Mouse (Mus musculus): Measurements from ENCODE around the gene Ubn1. TPM values are rescaled to one million over a fixed set of nuclear protein-coding genes. Genes with fewer than 3 reads are reported as not detected.

Gene Ubn1
- total RNA-seq, 1 experiment, result 16.0 TPM

DNA sequence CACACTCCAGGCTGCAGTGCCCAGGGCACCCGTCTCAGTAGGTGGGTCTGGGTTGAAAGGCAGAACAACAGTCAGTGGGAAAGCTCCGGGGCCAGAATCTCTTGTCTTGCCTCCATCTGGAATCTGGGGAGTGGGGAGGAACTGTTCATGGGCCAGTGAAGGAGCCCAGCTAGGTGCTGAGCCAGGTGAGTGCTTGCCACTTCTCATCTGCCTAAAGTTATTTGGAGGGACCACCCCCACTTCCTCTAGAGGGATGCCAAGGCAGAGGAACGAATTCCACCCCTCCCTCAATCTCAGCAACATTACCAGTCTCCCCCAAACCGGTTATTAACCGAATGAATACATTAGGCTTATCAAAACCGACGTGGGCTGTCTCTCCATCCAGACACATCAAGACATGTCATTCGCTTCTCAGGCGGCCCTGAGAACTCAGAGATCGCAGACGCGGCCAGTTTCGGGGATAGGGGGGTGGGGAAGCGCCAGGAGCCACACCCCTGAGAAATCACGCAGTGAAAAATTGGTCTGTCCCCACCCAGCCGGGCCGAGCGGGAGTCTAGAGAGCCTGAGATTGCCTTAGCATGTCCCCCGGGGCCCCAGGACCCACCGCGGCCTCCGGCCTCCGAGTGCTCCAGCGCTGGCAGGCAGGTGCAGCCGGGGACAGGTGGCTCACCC is 81.5 kb downstream of the Ubn1 start:
- peaks cover 2 to 7% of the 10 kb centered on the region in 2 experiments; a peak in 1 of 4 replicates for H3K4me1 ChIP-seq (ENCODE audit: control insufficient read depth in 2 of 2, insufficient read depth in 2 of 2, low read length in 2 of 2, poor library complexity in 1 of 2)
- no peak for DNase-seq (ENCODE audit: low read depth, low spot score)
- no peaks in the 10 kb centered on the region for H3K9me3 ChIP-seq (ENCODE audit: control insufficient read depth, insufficient read depth, low read depth, low read length)
- H3K36me3 ChIP-seq (ENCODE audit: control insufficient read depth, insufficient read depth, low read length, poor library complexity, severe bottlenecking), result no peaks in the 10 kb centered on the region
- peak overlapping the region; percentile 29; the same call in 1 of the 2 replicates for H3K9ac ChIP-seq (ENCODE audit: insufficient read depth, low read depth, low read length, poor library complexity, severe bottlenecking)
- no peak for TF ChIP-seq CHD2 (IDR thresholded peaks at IDR 0.05; ENCODE audit: low read depth, low read length)
- no peak for TF ChIP-seq ZNF384 (IDR thresholded peaks at IDR 0.05; ENCODE audit: low read depth, low read length)
- TF ChIP-seq ZC3H11A (IDR thresholded peaks at IDR 0.05; ENCODE audit: borderline replicate concordance, low read depth, low read length), result no peak
- no peak for TF ChIP-seq HCFC1 (IDR thresholded peaks at IDR 0.05; ENCODE audit: borderline replicate concordance, insufficient read depth, low read length)
- no peak for TF ChIP-seq MAFK (IDR thresholded peaks at IDR 0.05; ENCODE audit: insufficient read depth, low read depth, low read length)
- no peak overlapping the region for H3K27ac ChIP-seq (ENCODE audit: insufficient read depth, low read depth, low read length, poor library complexity, severe bottlenecking)
- peak overlapping the region; percentile 53 to 71 for H3K4me3 ChIP-seq (ENCODE audit: insufficient read depth in 1 of 2, low read depth in 1 of 2, low read length in 2 of 2, poor library complexity in 1 of 2, severe bottlenecking in 1 of 2)
- in situ Hi-C loops (cut with MboI; ENCODE audit: low sequenced_read_pairs in 2 of 2, unreplicated experiment in 2 of 2), result no loop called here

DNA sequence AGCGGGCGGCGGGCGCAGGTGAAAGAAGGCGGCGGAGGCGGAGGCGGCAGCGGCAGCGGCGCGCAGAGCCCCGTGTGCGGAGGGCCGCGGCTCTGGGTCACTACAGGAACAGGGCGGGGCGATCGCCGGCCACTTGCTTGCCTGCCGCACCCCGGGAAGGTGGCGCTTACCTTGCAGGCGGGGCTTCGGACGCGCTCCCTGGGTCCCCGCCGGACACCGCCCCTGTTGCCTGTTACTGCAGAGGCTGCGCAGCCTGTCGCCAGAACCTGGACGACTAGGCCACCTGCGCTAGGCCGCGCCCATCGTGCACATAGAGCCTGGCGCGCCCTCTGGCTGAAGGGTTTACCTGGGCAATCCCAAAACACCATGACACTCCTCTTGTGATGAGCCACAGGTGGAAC is 82.5 kb downstream of the Ubn1 start, which contains the start of gene Ppl:
Gene Ppl (minus strand): TSS at position 21 of the 401 bp plus-strand sequence.
- DNase-seq (ENCODE audit: low read depth, low spot score), result peak; percentile 46
- Histone ChIP-seq H3K36me3 (ENCODE audit: control insufficient read depth, insufficient read depth, low read length, poor library complexity, severe bottlenecking) (no peaks in the 10 kb centered on the region), H3K9me3 (ENCODE audit: control insufficient read depth, insufficient read depth, low read depth, low read length) (no peaks in the 10 kb centered on the region), H3K27ac (ENCODE audit: insufficient read depth, low read depth, low read length, poor library complexity, severe bottlenecking) (no peak within 1 kb of the TSS), H3K4me3 (ENCODE audit: insufficient read depth in 1 of 2, low read depth in 1 of 2, low read length in 2 of 2, poor library complexity in 1 of 2, severe bottlenecking in 1 of 2) (peak within 1 kb of the TSS; percentile 53 to 71), H3K4me1 (ENCODE audit: control insufficient read depth in 2 of 2, insufficient read depth in 2 of 2, low read length in 2 of 2, poor library complexity in 1 of 2) (peaks cover 2 to 10% of the 10 kb centered on the region in 2 experiments; a peak in 1 of 4 replicates), H3K9ac (ENCODE audit: insufficient read depth, low read depth, low read length, poor library complexity, severe bottlenecking) (peak within 1 kb of the TSS; percentile 29)
- in situ Hi-C loops (cut with MboI; ENCODE audit: low sequenced_read_pairs in 2 of 2, unreplicated experiment in 2 of 2), result no loop called here
- TF ChIP-seq CHD2 (IDR thresholded peaks at IDR 0.05; ENCODE audit: low read depth, low read length) (no peak), MAFK (IDR thresholded peaks at IDR 0.05; ENCODE audit: insufficient read depth, low read depth, low read length) (no peak), ZC3H11A (IDR thresholded peaks at IDR 0.05; ENCODE audit: borderline replicate concordance, low read depth, low read length) (no peak), ZNF384 (IDR thresholded peaks at IDR 0.05; ENCODE audit: low read depth, low read length) (no peak)

DNA sequence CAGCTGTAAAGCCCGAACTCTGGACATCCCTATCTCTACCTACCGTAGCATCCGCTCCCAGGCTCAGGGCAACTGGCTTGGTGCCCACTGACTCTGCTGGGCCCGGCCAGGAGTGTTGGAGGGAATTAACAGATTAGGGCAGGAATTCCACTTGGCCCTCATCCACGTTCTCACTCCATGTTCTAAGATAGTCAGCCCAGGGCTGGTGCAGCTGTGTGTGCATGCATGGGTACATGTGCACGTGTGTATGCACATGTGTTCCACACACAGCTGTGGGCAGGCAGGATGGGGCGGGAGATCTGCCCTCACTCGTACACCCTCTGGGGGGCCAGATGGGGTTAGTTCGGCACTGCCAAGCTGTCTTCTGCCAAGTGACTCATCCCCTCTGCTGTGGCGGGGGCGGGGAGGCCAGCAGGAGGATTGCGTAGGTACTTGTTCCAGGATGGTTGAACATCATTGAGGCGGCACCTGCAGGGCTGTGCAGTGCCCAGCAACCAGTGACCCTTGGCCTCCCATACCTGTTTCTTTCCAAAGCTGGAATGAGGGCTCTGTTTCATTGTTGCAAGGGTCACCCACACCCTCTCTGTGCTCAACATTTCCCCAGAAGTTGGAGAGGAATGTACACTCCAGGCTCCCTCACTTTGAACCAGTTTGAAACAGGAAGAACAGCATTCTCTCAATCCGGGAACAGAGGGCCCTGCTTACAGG is 84.9 kb downstream of the Ubn1 start:
- H3K27ac ChIP-seq (ENCODE audit: insufficient read depth, low read depth, low read length, poor library complexity, severe bottlenecking), result no peak overlapping the region
- no peaks in the 10 kb centered on the region for H3K36me3 ChIP-seq (ENCODE audit: control insufficient read depth, insufficient read depth, low read length, poor library complexity, severe bottlenecking)
- TF ChIP-seq CHD2 (IDR thresholded peaks at IDR 0.05; ENCODE audit: low read depth, low read length), result no peak
- no peak for TF ChIP-seq MAFK (IDR thresholded peaks at IDR 0.05; ENCODE audit: insufficient read depth, low read depth, low read length)
- no peak for TF ChIP-seq ZC3H11A (IDR thresholded peaks at IDR 0.05; ENCODE audit: borderline replicate concordance, low read depth, low read length)
- TF ChIP-seq ZNF384 (IDR thresholded peaks at IDR 0.05; ENCODE audit: low read depth, low read length), result no peak
- no peak overlapping the region for H3K9ac ChIP-seq (ENCODE audit: insufficient read depth, low read depth, low read length, poor library complexity, severe bottlenecking)
- no peak for DNase-seq (ENCODE audit: low read depth, low spot score)
- H3K4me1 ChIP-seq (ENCODE audit: control insufficient read depth in 2 of 2, insufficient read depth in 2 of 2, low read length in 2 of 2, poor library complexity in 1 of 2), result peaks cover 2 to 10% of the 10 kb centered on the region in 2 experiments; a peak in 1 of 4 replicates
- H3K9me3 ChIP-seq (ENCODE audit: control insufficient read depth, insufficient read depth, low read depth, low read length), result no peaks in the 10 kb centered on the region
- in situ Hi-C loops (cut with MboI; ENCODE audit: low sequenced_read_pairs in 2 of 2, unreplicated experiment in 2 of 2), result no loop called here
- H3K4me3 ChIP-seq (ENCODE audit: insufficient read depth in 1 of 2, low read depth in 1 of 2, low read length in 2 of 2, poor library complexity in 1 of 2, severe bottlenecking in 1 of 2), result no peak overlapping the region

GRCm38 (mm10) chr16:5135551-5136261 is 85.8 kb downstream of the Ubn1 start:
- in situ Hi-C loops (cut with MboI; ENCODE audit: low sequenced_read_pairs in 2 of 2, unreplicated experiment in 2 of 2), result no loop called here
- Histone ChIP-seq H3K36me3 (ENCODE audit: control insufficient read depth, insufficient read depth, low read length, poor library complexity, severe bottlenecking) (no peaks in the 10 kb centered on the region), H3K4me1 (ENCODE audit: control insufficient read depth in 2 of 2, insufficient read depth in 2 of 2, low read length in 2 of 2, poor library complexity in 1 of 2) (peaks cover 2 to 10% of the 10 kb centered on the region in 2 experiments; a peak in 1 of 4 replicates), H3K9me3 (ENCODE audit: control insufficient read depth, insufficient read depth, low read depth, low read length) (no peaks in the 10 kb centered on the region), H3K9ac (ENCODE audit: insufficient read depth, low read depth, low read length, poor library complexity, severe bottlenecking) (no peak overlapping the region), H3K4me3 (ENCODE audit: insufficient read depth in 1 of 2, low read depth in 1 of 2, low read length in 2 of 2, poor library complexity in 1 of 2, severe bottlenecking in 1 of 2) (no peak overlapping the region), H3K27ac (ENCODE audit: insufficient read depth, low read depth, low read length, poor library complexity, severe bottlenecking) (no peak overlapping the region)
- TF ChIP-seq HCFC1 (IDR thresholded peaks at IDR 0.05; ENCODE audit: borderline replicate concordance, insufficient read depth, low read length) (no peak), CHD2 (IDR thresholded peaks at IDR 0.05; ENCODE audit: low read depth, low read length) (no peak), ZNF384 (IDR thresholded peaks at IDR 0.05; ENCODE audit: low read depth, low read length) (no peak), ZC3H11A (IDR thresholded peaks at IDR 0.05; ENCODE audit: borderline replicate concordance, low read depth, low read length) (no peak), MAFK (IDR thresholded peaks at IDR 0.05; ENCODE audit: insufficient read depth, low read depth, low read length) (no peak)
- DNase-seq (ENCODE audit: low read depth, low spot score), result no peak

Other genes with a start within 250 kb of the Ubn1 start
- gene 4930562C15Rik, start 214.6 kb upstream of the Ubn1 start, total RNA-seq (2012; rRNA removed), result 0.09 and 0.21 TPM in 2 replicates
- gene Ubald1, start 169.7 kb upstream of the Ubn1 start, total RNA-seq (2012; rRNA removed), result 26.7 and 41.3 TPM in 2 replicates
- gene Mgrn1, start 163.8 kb upstream of the Ubn1 start, total RNA-seq (2012; rRNA removed), result 24.0 and 25.7 TPM in 2 replicates
- 39.6 and 40.0 TPM in 2 replicates for gene Nudt16l1, start 111.3 kb upstream of the Ubn1 start, total RNA-seq (2012; rRNA removed)
- 34.9 and 46.7 TPM in 2 replicates for gene Anks3, start 85.9 kb upstream of the Ubn1 start, total RNA-seq (2012; rRNA removed)
- gene Sept12, start 52.2 kb upstream of the Ubn1 start, total RNA-seq (2012; rRNA removed), result 0.13 and 0.16 TPM in 2 replicates
- 1.9 and 2.2 TPM in 2 replicates for gene Smim22, start 42.8 kb upstream of the Ubn1 start, total RNA-seq (2012; rRNA removed)
- gene Rogdi, start 36.5 kb upstream of the Ubn1 start, total RNA-seq (2012; rRNA removed), result 18.7 and 25.7 TPM in 2 replicates
- 67.4 and 75.6 TPM in 2 replicates for gene Glyr1, start 194 bp upstream of the Ubn1 start, total RNA-seq (2012; rRNA removed)
- gene Ppl, start 82.4 kb downstream of the Ubn1 start, total RNA-seq (2012; rRNA removed), result 4.1 and 6.0 TPM in 2 replicates
- gene Sec14l5, start 97.1 kb downstream of the Ubn1 start, total RNA-seq (2012; rRNA removed), result 1.3 and 3.1 TPM in 2 replicates
- 40.3 and 58.1 TPM in 2 replicates for gene Nagpa, start 154.0 kb downstream of the Ubn1 start, total RNA-seq (2012; rRNA removed)
- gene AU021092, start 172.2 kb downstream of the Ubn1 start, total RNA-seq (2012; rRNA removed), result 0.63 and 1.7 TPM in 2 replicates
- 62.6 and 95.1 TPM in 2 replicates for gene Alg1, start 183.6 kb downstream of the Ubn1 start, total RNA-seq (2012; rRNA removed)
- 23.0 and 34.5 TPM in 2 replicates for gene Eef2kmt, start 205.9 kb downstream of the Ubn1 start, total RNA-seq (2012; rRNA removed)

Data from ES-E14 (cell line).